Mouse (Mus musculus) heart, adult 2 months (tissue): Measurements from ENCODE around the gene Pola2. TPM values are rescaled to one million over a fixed set of nuclear protein-coding genes. Genes with fewer than 3 reads are reported as not detected.

Experiments
- DNase-seq, 2 experiments: peaks; one replicate each; pipeline ENCODE4 v3.0.0; 2021
- H3K27ac ChIP-seq: fragments of 200-600 bp; 2 replicates; pipeline ENCODE4 v1.8.1; 2022
- H3K27me3 ChIP-seq: fragments of 200-500 bp; 2 replicates; pipeline ENCODE4 v1.6.1; 2012; ENCODE audit warnings: mild to moderate bottlenecking, low read length, inconsistent platforms, mixed read lengths; ENCODE audit not compliant: control insufficient read depth, insufficient read depth
- H3K36me3 ChIP-seq: fragments of 200-500 bp; 2 replicates; pipeline ENCODE4 v1.6.1; 2012; ENCODE audit warnings: low read length, inconsistent platforms; ENCODE audit not compliant: control insufficient read depth, insufficient read depth
- H3K4me1 ChIP-seq: fragments of 200-500 bp; 2 replicates; pipeline ENCODE4 v1.6.1; 2011; ENCODE audit warnings: low read length; ENCODE audit not compliant: control insufficient read depth, insufficient read depth
- H3K4me3 ChIP-seq: fragments of 200-600 bp; 2 replicates; pipeline ENCODE4 v1.8.1; 2022
- H3K79me2 ChIP-seq: fragments of 200-500 bp; replicated peaks from 2 replicates; pipeline ENCODE4 v1.6.1; 2012; ENCODE audit warnings: mild to moderate bottlenecking, inconsistent platforms, low read length, moderate library complexity, mixed read lengths; ENCODE audit not compliant: control insufficient read depth, insufficient read depth
- H3K9ac ChIP-seq: fragments of 200-500 bp; 2 replicates; pipeline ENCODE4 v1.6.1; 2012; ENCODE audit warnings: low read depth, mild to moderate bottlenecking, control low read depth, inconsistent platforms, low read length, mixed read lengths
- CTCF ChIP-seq: fragments of 200-600 bp; IDR thresholded peaks from 2 replicates; pipeline ENCODE4 v1.8.1; 2022; ENCODE audit warnings: antibody characterized with exemption, mild to moderate bottlenecking, moderate library complexity
- EP300 ChIP-seq: fragments of 200-500 bp; IDR thresholded peaks from 2 replicates; pipeline ENCODE4 v1.6.1; 2011; ENCODE audit warnings: low read depth, low read length, control low read depth; ENCODE audit not compliant: insufficient read depth
- POLR2A ChIP-seq: fragments of 200-500 bp; IDR thresholded peaks from 2 replicates; pipeline ENCODE4 v1.6.1; 2011; ENCODE audit warnings: mild to moderate bottlenecking, low read depth, low read length, control low read depth; ENCODE audit not compliant: insufficient read depth
- WGBS: fragments of 180-500 bp; shearing (Covaris S2); methylation state at CpG from one replicate; pipeline ENCODE4 v1.1.7; 2018; 5-methylcytosine and 5-hydroxymethylcytosine counted together
- intact Hi-C: fragments of 180-260 bp; cut with DNase I; formaldehyde crosslinking; loops from one replicate; pipeline ENCODE4 v1.15.1; 2025
- polyA plus RNA-seq: library from polyadenylated mRNA; depleted of rRNA; stranded (reverse); fragments of >200 nt; gene quantifications from 2 replicates; pipeline ENCODE4 v1.2.3, GENCODE M21; 2012
- total RNA-seq, 2 experiments: library from RNA; stranded (reverse); gene quantifications; 2 replicates each; pipeline ENCODE4 v1.2.3; 2021

The Pola2 gene
- total and polyA plus RNA-seq, 3 experiments: 8.6 to 27.9 (median 10.9) TPM

- Histone ChIP-seq H3K4me1 (peaks cover 18% of the 10 kb centered on the region), H3K27me3 (no peaks in the 10 kb centered on the region), H3K9ac (peak within 1 kb of the TSS; percentile 90), H3K36me3 (no peaks in the 10 kb centered on the region; the same call in 1 of the 2 replicates), H3K4me3 (peak within 1 kb of the TSS; percentile 80), H3K27ac (peak within 1 kb of the TSS; percentile 98), H3K79me2 (0 out of 2 replicates have a peak, but pooled peaks cover 3% of the 10 kb centered on the region)
- TF ChIP-seq CTCF (no peak), EP300 (peak; percentile 70), POLR2A (peak; percentile 98)
- under 1% methylated on average over 18 of the region's 18 CpGs for WGBS
- intact Hi-C loops: loop anchor here (1.0 to 2.0 kb wide), 2 partner anchors 16 to 32 kb away; no protein-coding TSS in a partner anchor
- DNase-seq: peak; percentile 96 to 97
Measured at GRCm38 (mm10) chr19:5924713-5925093, 39.3 kb downstream of the Pola2 start, which contains the start of gene Cdc42ep2. Gene Cdc42ep2, minus strand, starts transcription at chr19:5924816.

GRCm38 (mm10) chr19:5923990-5924712 is 39.9 kb downstream of the Pola2 start:
- H3K27me3 ChIP-seq: no peaks in the 10 kb centered on the region
- DNase-seq: peak; percentile 92 to 95
- H3K36me3 ChIP-seq: no peaks in the 10 kb centered on the region; the same call in 1 of the 2 replicates
- intact Hi-C loops: loop anchor here (1.0 to 2.0 kb wide), 3 partner anchors 17 to 91 kb away; partner anchors contain the start of gene Capn1
- under 1% methylated on average over 38 of the region's 38 CpGs for WGBS
- peak; percentile 86 for TF ChIP-seq CTCF
- peak; percentile 66; the same call in 1 of the 2 replicates for TF ChIP-seq EP300
- TF ChIP-seq POLR2A: peak; percentile 32; the same call in 1 of the 2 replicates
- H3K27ac ChIP-seq: peak overlapping the region; percentile 98
- H3K79me2 ChIP-seq: 0 out of 2 replicates have a peak, but pooled peaks cover 3% of the 10 kb centered on the region
- H3K4me1 ChIP-seq: peaks cover 14% of the 10 kb centered on the region
- peak overlapping the region; percentile 80 for H3K4me3 ChIP-seq
- peak overlapping the region; percentile 90 for H3K9ac ChIP-seq

- H3K79me2 ChIP-seq: 0 out of 2 replicates have a peak, but pooled peaks cover 5% of the 10 kb centered on the region
- intact Hi-C loops: loop anchor here (2.0 kb wide), 1 partner anchor 92 kb away; the partner anchor contains the start of gene Capn1
- WGBS: 74% methylated on average over 3 of the region's 3 CpGs
- H3K27me3 ChIP-seq: no peaks in the 10 kb centered on the region
- TF ChIP-seq POLR2A: no peak
- TF ChIP-seq CTCF: no peak
- TF ChIP-seq EP300: no peak
- H3K4me1 ChIP-seq: peaks cover 12% of the 10 kb centered on the region
- DNase-seq: no peak
- peak overlapping the region; percentile 98 for H3K27ac ChIP-seq
- H3K36me3 ChIP-seq: no peaks in the 10 kb centered on the region; the same call in 1 of the 2 replicates
- peak overlapping the region; percentile 80 for H3K4me3 ChIP-seq
- H3K9ac ChIP-seq: peak overlapping the region; percentile 10
Measured at GRCm38 (mm10) chr19:5922963-5923362, 41.0 kb downstream of the Pola2 start.

- peak; percentile 63 to 77 for DNase-seq
- intact Hi-C loops: loop anchor here (2.0 kb wide), 1 partner anchor 92 kb away; the partner anchor contains the start of gene Capn1
- Histone ChIP-seq H3K9ac (peak overlapping the region; percentile 30), H3K4me1 (peaks cover 12% of the 10 kb centered on the region), H3K79me2 (peaks cover 5% of the 10 kb centered on the region; the same call in 1 of the 2 replicates), H3K27me3 (no peaks in the 10 kb centered on the region), H3K36me3 (no peaks in the 10 kb centered on the region; the same call in 1 of the 2 replicates), H3K4me3 (peak overlapping the region; percentile 40), H3K27ac (peak overlapping the region; percentile 98)
- TF ChIP-seq EP300 (peak; percentile 96), CTCF (no peak), POLR2A (peak; percentile 54; the same call in 1 of the 2 replicates)
- WGBS: 26% methylated on average over 15 of the region's 15 CpGs
Measured at GRCm38 (mm10) chr19:5922119-5922942, 41.7 kb downstream of the Pola2 start.

- intact Hi-C loops: loop anchor here (2.0 kb wide), 1 partner anchor 93 kb away; the partner anchor contains the start of gene Capn1
- Histone ChIP-seq H3K4me3 (peak overlapping the region; percentile 40), H3K27me3 (no peaks in the 10 kb centered on the region), H3K4me1 (peaks cover 12% of the 10 kb centered on the region), H3K27ac (peak overlapping the region; percentile 98), H3K9ac (peak overlapping the region; percentile 30), H3K79me2 (peaks cover 7% of the 10 kb centered on the region; the same call in 1 of the 2 replicates), H3K36me3 (peaks cover 2% of the 10 kb centered on the region)
- TF ChIP-seq EP300 (peak; percentile 73; the same call in 1 of the 2 replicates), CTCF (no peak)
- WGBS: 24% methylated on average over 9 of the region's 9 CpGs
- peak; percentile 63 to 64 for DNase-seq
Measured at GRCm38 (mm10) chr19:5921715-5922114, 42.3 kb downstream of the Pola2 start.
